Mouse (Mus musculus) heart, adult 2 months (tissue): ENCODE data around the gene Iqschfp.

ENCODE experiments used
- CTCF ChIP-seq: fragments of 200-600 bp; IDR thresholded peaks from 2 replicates; pipeline ENCODE4 v1.8.1; 2022; ENCODE audit warnings: antibody characterized with exemption, mild to moderate bottlenecking, moderate library complexity
- EP300 ChIP-seq: fragments of 200-500 bp; IDR thresholded peaks from 2 replicates; pipeline ENCODE4 v1.6.1; 2011; ENCODE audit warnings: low read depth, low read length, control low read depth; ENCODE audit not compliant: insufficient read depth

- TF ChIP-seq CTCF (no peak), EP300 (no peak)
Measured at GRCm38 (mm10) chr3:68246154-68246553, 354.1 kb downstream of the Iqschfp start.
